Mouse (Mus musculus) embryonic facial prominence, embryonic 13.5 days (tissue): ENCODE measurements around the gene Sox5. TPM values are rescaled to one million over a fixed set of nuclear protein-coding genes. Genes with fewer than 3 reads are reported as not detected.
A peak's percentile ranks its signal among the peaks of the same experiment; 100 is the strongest.
"Not testable (repeated sequence)": the region's sequence is repeated elsewhere in the genome, so short reads cannot be mapped to it uniquely, and the experiment has no call there.

Source experiments
- ATAC-seq: fragments of 200-750 bp; cut with Nextera tagmentation; 2 replicates; pipeline ENCODE4 v1.8.0; 2017; ENCODE audit warnings: low read depth; ENCODE audit not compliant: insufficient number of reproducible peaks, insufficient read depth, low FRiP score, low TSS enrichment
- H3K27ac ChIP-seq: fragments of 300-500 bp; sonication (generic); 2 replicates; pipeline ENCODE4 v1.5.1; 2015; ENCODE audit warnings: moderate library complexity, mild to moderate bottlenecking, inconsistent platforms
- H3K27me3 ChIP-seq: fragments of 300-500 bp; sonication (generic); 2 replicates; pipeline ENCODE4 v1.6.1; 2015; ENCODE audit warnings: mild to moderate bottlenecking, inconsistent platforms
- H3K36me3 ChIP-seq: fragments of 300-500 bp; sonication (generic); 2 replicates; pipeline ENCODE4 v1.6.1; 2015; ENCODE audit warnings: mild to moderate bottlenecking, inconsistent platforms
- H3K4me1 ChIP-seq: fragments of 300-500 bp; sonication (generic); 2 replicates; pipeline ENCODE4 v1.6.1; 2015; ENCODE audit warnings: inconsistent platforms
- H3K4me2 ChIP-seq: fragments of 300-500 bp; sonication (generic); 2 replicates; pipeline ENCODE4 v1.6.1; 2015; ENCODE audit warnings: moderate library complexity, mild to moderate bottlenecking, inconsistent platforms
- H3K4me3 ChIP-seq: fragments of 300-500 bp; sonication (generic); 2 replicates; pipeline ENCODE4 v1.5.1; 2015; ENCODE audit warnings: mild to moderate bottlenecking, inconsistent platforms
- H3K9ac ChIP-seq: fragments of 300-500 bp; sonication (generic); 2 replicates; pipeline ENCODE4 v1.6.1; 2015; ENCODE audit warnings: mild to moderate bottlenecking, inconsistent platforms
- H3K9me3 ChIP-seq: fragments of 300-500 bp; sonication (generic); 2 replicates; pipeline ENCODE4 v1.6.1; 2016; ENCODE audit warnings: inconsistent platforms
- WGBS: fragments of 180-500 bp; shearing (Covaris S2); methylation state at CpG from one replicate; pipeline ENCODE4 v1.1.7; 2015; ENCODE audit warnings: mixed read lengths; 5-methylcytosine and 5-hydroxymethylcytosine counted together
- polyA plus RNA-seq: library from polyadenylated mRNA; unstranded; fragments of >200 nt; fragmentation: Nextera tagmentation; extraction: Ambion mirVana; gene quantifications from 2 replicates; pipeline ENCODE4 v1.2.1, GENCODE M21; 2015

Gene Sox5
- polyA plus RNA-seq, 1 experiment from 2014 or later, result 55.6 TPM

- ATAC-seq, result no peak
- 92% methylated on average over 3 of the region's 3 CpGs for WGBS
- no peak overlapping the region for H3K9ac ChIP-seq
- no peaks in the 10 kb centered on the region for H3K9me3 ChIP-seq
- no peak overlapping the region for H3K27ac ChIP-seq
- peaks cover 5% of the 10 kb centered on the region; the same call in 1 of the 2 replicates for H3K4me1 ChIP-seq
- H3K4me3 ChIP-seq, result no peak overlapping the region
- no peaks in the 10 kb centered on the region for H3K27me3 ChIP-seq
- H3K36me3 ChIP-seq, result no peaks in the 10 kb centered on the region
- H3K4me2 ChIP-seq, result no peak overlapping the region
Measured at GRCm38 (mm10) chr6:144281661-144282060, 500.1 kb downstream of the Sox5 start.

GRCm38 (mm10) chr6:144278505-144279053 lies 503.2 kb downstream of the Sox5 start:
- no peak overlapping the region for H3K4me3 ChIP-seq
- H3K4me2 ChIP-seq, result no peak overlapping the region
- no peak overlapping the region for H3K9ac ChIP-seq
- H3K4me1 ChIP-seq, result peaks cover 5% of the 10 kb centered on the region; the same call in 1 of the 2 replicates
- ATAC-seq, result no peak
- 45% methylated on average over 13 of the region's 13 CpGs for WGBS
- H3K36me3 ChIP-seq, result no peaks in the 10 kb centered on the region
- no peaks in the 10 kb centered on the region for H3K9me3 ChIP-seq
- H3K27me3 ChIP-seq, result no peaks in the 10 kb centered on the region
- no peak overlapping the region for H3K27ac ChIP-seq

GRCm38 (mm10) chr6:144273425-144273824 lies 508.4 kb downstream of the Sox5 start:
- not testable (repeated sequence) for H3K27me3 ChIP-seq, H3K4me3 ChIP-seq, H3K4me1 ChIP-seq, H3K9ac ChIP-seq, ATAC-seq, H3K4me2 ChIP-seq, H3K36me3 ChIP-seq, H3K9me3 ChIP-seq, H3K27ac ChIP-seq
- 30% methylated on average over 4 of the region's 4 CpGs for WGBS

GRCm38 (mm10) chr6:144271326-144271725 lies 510.5 kb downstream of the Sox5 start:
- Histone ChIP-seq H3K4me2 (no peak overlapping the region), H3K9ac (no peak overlapping the region), H3K36me3 (no peaks in the 10 kb centered on the region), H3K27me3 (0 out of 2 replicates have a peak, but pooled peaks cover 3% of the 10 kb centered on the region), H3K27ac (no peak overlapping the region), H3K9me3 (no peaks in the 10 kb centered on the region), H3K4me1 (no peaks in the 10 kb centered on the region), H3K4me3 (no peak overlapping the region)
- WGBS, result 80% methylated on average over 2 of the region's 2 CpGs
- ATAC-seq, result no peak

- Histone ChIP-seq H3K4me3 (no peak overlapping the region), H3K4me1 (no peaks in the 10 kb centered on the region), H3K36me3 (no peaks in the 10 kb centered on the region), H3K27ac (no peak overlapping the region), H3K4me2 (no peak overlapping the region), H3K9me3 (no peaks in the 10 kb centered on the region), H3K9ac (no peak overlapping the region), H3K27me3 (0 out of 2 replicates have a peak, but pooled peaks cover 3% of the 10 kb centered on the region)
- no peak for ATAC-seq
- 76% methylated on average over 3 of the region's 3 CpGs for WGBS
Measured at GRCm38 (mm10) chr6:144270306-144270705, 511.5 kb downstream of the Sox5 start.

- H3K36me3 ChIP-seq, result no peaks in the 10 kb centered on the region
- no peak overlapping the region for H3K9ac ChIP-seq
- H3K27me3 ChIP-seq, result 0 out of 2 replicates have a peak, but pooled peaks cover 3% of the 10 kb centered on the region
- WGBS, result 71% methylated on average over 4 of the region's 4 CpGs
- H3K4me3 ChIP-seq, result no peak overlapping the region
- peaks cover 4% of the 10 kb centered on the region for H3K4me1 ChIP-seq
- H3K4me2 ChIP-seq, result no peak overlapping the region
- no peak for ATAC-seq
- no peaks in the 10 kb centered on the region for H3K9me3 ChIP-seq
- H3K27ac ChIP-seq, result no peak overlapping the region
Measured at GRCm38 (mm10) chr6:144269666-144270065, 512.1 kb downstream of the Sox5 start.

- 80% methylated on average over 5 of the region's 5 CpGs for WGBS
- H3K27me3 ChIP-seq, result no peaks in the 10 kb centered on the region
- no peaks in the 10 kb centered on the region for H3K9me3 ChIP-seq
- no peak overlapping the region for H3K27ac ChIP-seq
- peaks cover 11% of the 10 kb centered on the region for H3K4me1 ChIP-seq
- H3K4me3 ChIP-seq, result no peak overlapping the region
- H3K36me3 ChIP-seq, result no peaks in the 10 kb centered on the region
- ATAC-seq, result no peak
- H3K9ac ChIP-seq, result no peak overlapping the region
- no peak overlapping the region for H3K4me2 ChIP-seq
Measured at GRCm38 (mm10) chr6:144265752-144266151, 516.0 kb downstream of the Sox5 start.

- no peaks in the 10 kb centered on the region for H3K36me3 ChIP-seq
- no peaks in the 10 kb centered on the region for H3K27me3 ChIP-seq
- no peaks in the 10 kb centered on the region for H3K9me3 ChIP-seq
- peaks cover 11% of the 10 kb centered on the region for H3K4me1 ChIP-seq
- ATAC-seq, result no peak
- H3K4me3 ChIP-seq, result no peak overlapping the region
- H3K9ac ChIP-seq, result no peak overlapping the region
- H3K4me2 ChIP-seq, result 0 out of 2 replicates have a peak overlapping the region, but pooled peaks have one; percentile 47
- WGBS, result 37% methylated on average over 7 of the region's 7 CpGs
- no peak overlapping the region for H3K27ac ChIP-seq
Measured at GRCm38 (mm10) chr6:144265004-144265403, 516.8 kb downstream of the Sox5 start.

GRCm38 (mm10) chr6:144264320-144264915 lies 517.4 kb downstream of the Sox5 start:
- WGBS, result 15% methylated on average over 16 of the region's 16 CpGs
- Histone ChIP-seq H3K27ac (peak overlapping the region; percentile 64; the same call in 1 of the 2 replicates), H3K4me1 (peaks cover 11% of the 10 kb centered on the region), H3K9ac (peak overlapping the region; percentile 23; the same call in 1 of the 2 replicates), H3K4me3 (peak overlapping the region; percentile 0; the same call in 1 of the 2 replicates), H3K4me2 (peak overlapping the region; percentile 47), H3K9me3 (no peaks in the 10 kb centered on the region), H3K36me3 (no peaks in the 10 kb centered on the region), H3K27me3 (no peaks in the 10 kb centered on the region)
- ATAC-seq, result 0 out of 2 replicates have a peak, but pooled peaks have one; percentile 32

- H3K36me3 ChIP-seq, result no peaks in the 10 kb centered on the region
- 0 out of 2 replicates have a peak, but pooled peaks cover 3% of the 10 kb centered on the region for H3K27me3 ChIP-seq
- no peak overlapping the region for H3K4me2 ChIP-seq
- no peak overlapping the region for H3K4me3 ChIP-seq
- H3K27ac ChIP-seq, result no peak overlapping the region
- WGBS, result 41% methylated on average over 8 of the region's 8 CpGs
- H3K9me3 ChIP-seq, result no peaks in the 10 kb centered on the region
- no peak for ATAC-seq
- H3K9ac ChIP-seq, result no peak overlapping the region
- 0 out of 2 replicates have a peak, but pooled peaks cover 11% of the 10 kb centered on the region for H3K4me1 ChIP-seq
Measured at GRCm38 (mm10) chr6:144256500-144256899, 525.3 kb downstream of the Sox5 start.

GRCm38 (mm10) chr6:144252191-144252718 lies 529.5 kb downstream of the Sox5 start:
- no peak overlapping the region for H3K4me3 ChIP-seq
- H3K4me2 ChIP-seq, result no peak overlapping the region
- H3K27ac ChIP-seq, result no peak overlapping the region
- 0 out of 2 replicates have a peak, but pooled peaks cover 11% of the 10 kb centered on the region for H3K4me1 ChIP-seq
- H3K9me3 ChIP-seq, result no peaks in the 10 kb centered on the region
- 0 out of 2 replicates have a peak, but pooled peaks cover 3% of the 10 kb centered on the region for H3K27me3 ChIP-seq
- no peaks in the 10 kb centered on the region for H3K36me3 ChIP-seq
- no peak for ATAC-seq
- 50% methylated on average over 7 of the region's 7 CpGs for WGBS
- H3K9ac ChIP-seq, result no peak overlapping the region
